Mouse (Mus musculus): ENCODE results near the gene Inhbb. TPM values are rescaled to one million over a fixed set of nuclear protein-coding genes. Genes with fewer than 3 reads are reported as not detected.

The Inhbb gene
- polyA plus RNA-seq (2017; shearing (Covaris generic)) = not detected

DNA sequence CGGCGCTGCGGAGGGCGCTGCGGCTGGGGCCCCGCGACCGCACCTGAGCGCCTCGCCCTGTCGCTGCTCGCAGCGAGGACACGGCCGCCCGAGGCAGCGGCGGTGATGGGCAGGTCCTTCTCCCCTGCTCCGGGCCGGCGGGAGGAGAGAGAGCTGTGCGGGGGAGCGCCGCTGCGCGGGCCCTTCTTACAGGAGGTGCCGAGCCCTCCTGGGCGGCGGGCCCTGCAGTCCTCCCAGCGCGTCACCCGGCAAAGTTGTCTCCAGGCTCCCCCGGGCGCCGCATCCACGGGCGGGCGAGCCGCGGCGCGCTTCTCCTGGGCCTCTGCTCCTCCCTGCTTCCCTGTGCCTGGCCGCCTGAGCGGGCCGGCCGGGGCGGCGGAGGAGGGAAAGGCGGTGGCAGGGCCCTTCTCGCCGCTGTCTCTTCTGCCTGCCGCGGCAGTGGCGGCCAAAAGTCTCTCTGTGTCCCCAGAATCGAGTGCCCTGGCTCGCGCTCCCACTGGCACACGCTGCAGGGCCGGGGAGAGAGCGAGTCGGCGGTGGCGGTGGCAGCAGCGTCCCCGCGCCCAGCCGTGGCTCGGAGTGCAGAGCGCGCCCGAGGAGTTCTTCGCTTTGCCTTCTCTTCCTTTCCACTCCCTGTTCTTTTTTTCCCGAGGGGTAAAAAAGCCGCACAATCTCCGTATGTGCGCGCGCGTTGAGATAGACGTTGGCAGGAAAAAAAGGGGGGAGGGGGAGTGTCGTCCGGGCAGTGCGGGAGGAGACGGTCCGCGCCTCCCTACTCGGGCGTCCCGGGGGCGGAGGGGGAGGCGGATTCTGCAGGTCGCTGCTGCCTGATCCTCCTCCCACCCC lies at the start of gene Inhbb:
Gene Inhbb (minus strand): TSS at position 673 of the 846 bp plus-strand sequence.

Other genes starting within 250 kb of the Inhbb start
- 11.3 TPM for gene Ralb, start 82.5 kb upstream of the Inhbb start, polyA plus RNA-seq (2017; shearing (Covaris generic))
- 22.0 TPM for gene Tmem185b, start 103.9 kb upstream of the Inhbb start, polyA plus RNA-seq (2017; shearing (Covaris generic))
- 5.5 TPM for gene Epb41l5, start 226.8 kb upstream of the Inhbb start, polyA plus RNA-seq (2017; shearing (Covaris generic))